Mouse (Mus musculus) embryonic facial prominence, embryonic 10.5 days (tissue): Measurements from ENCODE around the gene Neurl3. TPM values are rescaled to one million over a fixed set of nuclear protein-coding genes. Genes with fewer than 3 reads are reported as not detected.

Experiments used
- polyA plus RNA-seq: library from polyadenylated mRNA; unstranded; fragments of >200 nt; fragmentation: Nextera tagmentation; extraction: Ambion mirVana; gene quantifications from 2 replicates; pipeline ENCODE4 v1.2.1, GENCODE M21; 2016

The Neurl3 gene
- polyA plus RNA-seq, 1 experiment from 2014 or later, result 0.27 TPM

Other genes starting within 250 kb of the Neurl3 start
- gene Hs6st1, start 206.3 kb downstream of the Neurl3 start, polyA plus RNA-seq, result 3.9 and 4.5 TPM in 2 replicates
- 44.6 and 51.2 TPM in 2 replicates for gene Uggt1, start 30.0 kb downstream of the Neurl3 start, polyA plus RNA-seq
- gene Arid5a, start 33.1 kb upstream of the Neurl3 start, polyA plus RNA-seq, result 3.3 and 4.5 TPM in 2 replicates
- gene Kansl3, start 94.5 kb upstream of the Neurl3 start, polyA plus RNA-seq, result 50.9 and 52.1 TPM in 2 replicates
- gene Fer1l5, start 97.6 kb upstream of the Neurl3 start, polyA plus RNA-seq, result 1.2 and 1.7 TPM in 2 replicates
- 58.4 and 62.9 TPM in 2 replicates for gene Lman2l, start 170.6 kb upstream of the Neurl3 start, polyA plus RNA-seq
- 16.2 and 16.4 TPM in 2 replicates for gene Cnnm4, start 196.9 kb upstream of the Neurl3 start, polyA plus RNA-seq
- gene Cnnm3, start 237.2 kb upstream of the Neurl3 start, polyA plus RNA-seq, result 3.5 and 3.6 TPM in 2 replicates